Mouse (Mus musculus): ENCODE measurements around the gene Relt.

GRCm38 (mm10) chr7:100835711-100836110 lies 27.5 kb downstream of the Relt start:
- TF ChIP-seq POLR2A (IDR thresholded peaks at IDR 0.05; ENCODE audit: control insufficient read depth, extremely low read depth, insufficient read depth, low read length, poor library complexity) = no peak
- TF ChIP-seq CTCF (IDR thresholded peaks at IDR 0.05; ENCODE audit: borderline replicate concordance, control insufficient read depth, extremely low read depth, insufficient read depth, low read length, poor library complexity) = no peak

All from thymus, adult 2 months (tissue).